Mouse (Mus musculus) layer of hippocampus, postnatal 14 days (tissue): ENCODE data around the gene Wars. TPM values are rescaled to one million over a fixed set of nuclear protein-coding genes. Genes with fewer than 3 reads are reported as not detected.

Experiments
- DNase-seq, 2 experiments: peaks; one replicate each; pipeline ENCODE4 v3.0.0; 2021 to 2022; ENCODE audit warnings: low spot score in 2 of 2, mixed read lengths in 1 of 2
- microRNA-seq, 2 experiments: library from miRNA; unstranded; fragments of <30 nt; microRNA quantifications; one replicate each; pipeline ENCODE4 v1.2.0; 2021
- total RNA-seq, 2 experiments: library from RNA; stranded (reverse); gene quantifications; 2 replicates each; pipeline ENCODE4 v1.2.3; 2021

Gene Wars
- total RNA-seq, 2 experiments from 2014 or later: 83.7 to 85.6 TPM

DNA sequence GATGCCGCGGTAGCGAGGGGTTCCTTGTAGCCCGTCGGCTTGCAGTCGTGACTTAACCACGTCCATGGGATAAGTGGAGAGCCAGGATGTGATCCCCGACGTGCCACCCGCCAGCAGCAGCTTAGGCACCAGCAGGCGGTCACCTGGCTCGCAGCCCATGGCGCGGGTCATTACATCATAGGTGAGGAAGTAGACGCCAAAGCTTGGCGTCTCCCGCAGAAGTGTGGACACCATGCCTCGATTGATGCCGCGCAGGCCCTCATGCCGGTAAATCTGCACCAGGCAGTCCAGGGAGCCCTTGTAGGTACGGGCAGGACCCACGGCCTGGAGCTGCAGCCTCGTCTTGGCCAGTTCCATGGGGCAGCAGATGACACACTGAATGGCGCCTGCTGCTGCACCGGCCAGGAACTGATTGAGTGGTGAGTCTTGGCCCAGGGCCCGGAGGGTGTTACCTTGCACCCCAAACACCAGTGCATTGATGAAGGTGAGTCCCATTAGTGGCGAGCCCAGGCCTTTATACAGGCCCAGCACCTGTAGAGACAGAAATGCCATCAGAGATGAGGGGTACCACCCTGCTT, 66.9 kb downstream of the Wars start:
- DNase-seq: no peak

DNA sequence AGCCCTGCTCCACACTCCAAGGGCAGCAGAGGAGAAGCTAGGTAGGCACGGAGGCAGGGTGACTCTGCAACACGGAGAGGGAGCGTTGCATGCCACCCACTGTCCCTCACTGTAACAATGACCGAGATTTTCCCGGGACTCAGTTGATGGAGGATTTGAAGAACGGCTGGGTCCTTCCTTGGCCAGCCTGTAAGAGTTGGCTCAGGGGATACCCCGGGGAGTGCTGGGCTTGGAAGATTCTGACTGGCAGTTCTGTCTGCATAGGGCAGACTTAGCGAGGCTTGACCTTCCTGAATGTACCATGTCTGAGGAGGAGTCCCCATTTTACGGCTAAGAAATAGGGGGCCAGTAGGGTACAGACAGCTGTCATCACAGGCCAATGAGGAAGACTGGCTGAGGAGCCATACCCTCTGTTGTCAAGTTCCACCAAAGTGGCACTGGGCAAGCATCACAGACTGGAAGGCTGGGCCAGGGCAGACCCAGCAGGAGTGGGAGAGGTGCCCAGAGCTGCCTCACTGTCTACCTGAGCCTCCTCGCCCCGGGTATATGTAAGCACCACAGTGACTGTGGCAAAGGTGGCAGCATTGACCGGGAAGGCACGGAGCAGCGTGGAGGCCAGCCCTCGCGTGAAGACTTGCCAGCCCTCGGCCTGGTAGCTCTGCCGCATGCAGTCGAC, 67.6 kb downstream of the Wars start:
- no peak for DNase-seq

- DNase-seq: no peak
Measured at GRCm38 (mm10) chr12:108825561-108826224, 68.3 kb downstream of the Wars start.

DNA sequence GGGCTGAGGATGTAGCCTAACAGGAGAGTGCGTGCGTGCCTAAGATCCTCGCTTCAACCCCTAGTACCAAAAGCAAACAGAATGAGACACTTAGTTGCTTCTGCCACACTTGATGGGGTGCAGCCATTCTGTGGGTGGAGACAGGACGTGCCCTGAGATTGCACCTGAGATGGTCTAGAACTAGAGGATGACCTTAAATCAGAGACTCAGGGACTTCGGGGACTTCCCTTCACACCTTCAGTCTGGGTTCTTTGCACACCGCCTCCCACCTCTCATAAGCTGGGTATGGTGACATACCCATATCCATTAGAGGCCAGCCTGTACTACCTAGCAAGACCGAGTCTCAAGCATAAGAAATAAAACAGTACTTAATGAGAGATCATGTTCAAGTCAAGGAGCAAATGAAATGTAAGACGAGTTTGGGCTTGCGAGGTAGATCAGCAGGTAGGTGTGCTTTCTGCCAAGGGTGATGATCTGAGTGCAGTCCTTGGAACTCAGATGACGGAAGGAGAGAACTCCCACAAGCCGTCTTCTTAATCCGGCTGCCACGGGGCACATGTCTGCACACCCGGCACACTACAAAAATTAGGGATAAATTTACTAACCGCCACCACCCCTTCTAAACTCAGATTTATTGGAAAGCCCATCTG, 69.6 kb downstream of the Wars start:
- DNase-seq: no peak

GRCm38 (mm10) chr12:108823036-108823435, 70.9 kb downstream of the Wars start:
- DNase-seq: no peak

DNA sequence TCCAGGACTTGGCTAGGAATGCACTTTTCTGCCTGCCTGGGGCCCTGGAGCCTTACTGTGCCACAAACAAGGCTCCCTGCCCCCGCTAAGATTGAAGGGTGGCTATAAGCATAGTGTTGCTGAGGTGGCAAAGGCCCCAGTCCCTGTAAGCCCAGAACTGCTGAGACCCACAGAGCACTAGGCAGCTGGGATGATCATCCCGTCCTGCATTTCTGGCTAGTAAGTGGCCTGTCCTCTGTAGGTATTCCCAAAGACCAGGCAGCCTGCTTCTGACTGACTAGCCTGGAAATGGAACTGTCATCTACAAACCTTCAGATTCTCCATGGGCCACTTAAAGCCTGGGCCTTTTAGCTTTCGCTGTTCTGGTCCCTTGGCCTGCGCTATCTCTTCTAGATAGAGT, 73.5 kb downstream of the Wars start:
- DNase-seq: no peak

GRCm38 (mm10) chr12:108816569-108816968, 77.4 kb downstream of the Wars start:
- DNase-seq: no peak

DNA sequence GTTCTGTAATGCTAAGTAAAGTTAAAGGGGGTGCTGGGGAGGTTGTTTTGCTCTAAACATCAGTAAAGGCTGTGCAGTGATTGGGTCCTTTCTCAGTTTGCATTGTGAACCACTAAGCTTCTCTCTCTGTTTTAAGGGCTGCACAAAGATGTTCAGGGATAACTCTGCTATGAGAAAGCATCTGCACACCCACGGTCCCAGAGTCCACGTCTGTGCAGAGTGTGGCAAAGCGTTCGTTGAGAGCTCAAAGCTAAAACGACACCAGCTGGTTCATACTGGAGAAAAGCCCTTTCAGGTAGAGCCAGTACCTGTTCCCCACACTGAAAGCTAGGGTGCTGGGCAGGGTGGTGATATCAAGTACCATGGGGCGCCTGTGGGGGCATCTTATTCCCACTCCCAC, 79.5 kb downstream of the Wars start:
- no peak for DNase-seq

DNA sequence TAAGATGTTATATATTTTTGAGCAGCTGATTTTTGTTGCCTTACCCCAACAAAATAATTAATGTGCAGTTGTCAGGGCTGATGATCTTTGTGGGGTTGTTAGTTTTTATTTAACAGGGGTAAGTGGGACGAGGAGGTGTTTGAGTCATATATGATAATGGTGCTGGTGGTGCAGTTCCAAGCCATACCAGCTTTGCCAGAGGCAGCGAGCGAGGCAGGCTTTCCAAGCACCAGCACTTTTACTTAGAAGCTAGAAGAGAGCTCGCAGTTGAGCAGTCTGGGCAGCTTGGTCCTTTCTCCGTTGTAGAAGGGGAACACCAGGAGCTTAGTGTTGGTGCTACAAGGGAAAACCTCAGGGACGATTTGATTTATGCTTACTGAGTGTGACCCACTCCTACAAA, 81.5 kb downstream of the Wars start:
- DNase-seq: no peak

GRCm38 (mm10) chr12:108811133-108811532, 82.8 kb downstream of the Wars start:
- DNase-seq: no peak

DNA sequence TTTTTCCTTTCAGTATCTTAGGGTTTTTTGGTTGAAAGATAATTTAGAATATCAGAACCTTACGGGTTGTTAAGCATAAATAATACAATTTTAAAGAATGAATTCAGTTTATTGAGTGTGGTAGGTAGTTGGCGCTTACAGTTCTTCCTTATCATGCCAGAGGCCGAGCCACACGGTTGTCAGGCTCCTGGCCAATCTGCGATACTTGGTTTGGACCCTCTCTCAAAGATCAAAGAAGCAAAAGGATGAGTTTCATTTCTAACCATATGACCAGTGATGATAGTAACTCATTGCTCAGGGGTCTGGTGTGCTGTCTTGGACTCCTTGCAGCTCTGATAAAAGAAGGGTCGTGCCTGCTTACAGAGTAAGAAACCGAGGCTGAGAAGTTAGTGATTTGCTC, 83.7 kb downstream of the Wars start:
- no peak for DNase-seq

Small RNAs within 50 kb of the gene (microRNA-seq; reads per million reads assigned to microRNA genes)
- 94.3 to 113 reads per million in 2 experiments for gene Mir345

Other genes starting within 250 kb of the Wars start
- gene Degs2, start 191.9 kb downstream of the Wars start, total RNA-seq: 1 to 10 TPM; 1.2 to 1.5 TPM
- 10 to 100 TPM; 45.2 to 53.7 TPM for gene Yy1, start 101.2 kb downstream of the Wars start, total RNA-seq
- gene Slc25a29, start 58.3 kb downstream of the Wars start, total RNA-seq: 10 to 100 TPM; 17.2 to 20.1 TPM
- gene Slc25a47, start 58.1 kb downstream of the Wars start, total RNA-seq: 10 to 100 TPM; 10.2 to 11.5 TPM
- 10 to 100 TPM in 1 of 2 experiments, 1 to 10 TPM in 1; 6.3 to 10.1 TPM for gene Wdr25, start 543 bp downstream of the Wars start, total RNA-seq
- gene Begain, start 174.0 kb upstream of the Wars start, total RNA-seq: 100 to 1,000 TPM; 157 to 159 TPM